Mouse (Mus musculus): ENCODE data around the gene Zfp444. TPM values are rescaled to one million over a fixed set of nuclear protein-coding genes. Genes with fewer than 3 reads are reported as not detected.
A peak's percentile ranks its signal among the peaks of the same experiment; 100 is the strongest.

Zfp444 gene
- total and polyA plus RNA-seq, 3 experiments: 10.9 to 12.7 (median 11.0) TPM

DNA sequence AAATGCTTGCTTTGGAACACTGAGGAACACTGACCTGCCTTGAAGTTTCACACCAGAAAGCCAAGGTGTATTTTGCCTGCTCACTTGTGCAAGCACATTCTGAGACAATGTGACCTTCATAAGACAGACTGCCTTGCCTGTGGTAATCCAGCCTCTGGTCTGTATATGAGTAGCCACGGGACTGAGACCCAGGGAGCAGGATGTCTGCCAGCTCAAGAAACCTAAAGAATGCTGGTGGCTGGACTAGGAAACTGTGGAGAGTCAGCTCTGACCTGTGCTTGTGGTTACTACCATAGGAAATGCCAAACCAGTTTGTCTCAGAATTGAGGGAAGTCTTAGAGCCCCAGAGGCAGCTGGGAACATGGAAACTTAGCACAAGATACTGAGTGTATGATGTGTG, 13.4 kb downstream of the Zfp444 start:
- H3K27me3 ChIP-seq (ENCODE audit: control insufficient read depth, insufficient read depth, low read length): no peaks in the 10 kb centered on the region
- H3K9ac ChIP-seq (ENCODE audit: low read depth, low read length): no peak overlapping the region
- H3K4me3 ChIP-seq: no peak overlapping the region
- no peaks in the 10 kb centered on the region for H3K79me2 ChIP-seq (replicated peaks; ENCODE audit: control insufficient read depth, insufficient read depth, low read length)
- intact Hi-C loops (cut with DNase I): no loop called here
- WGBS: 67% methylated on average over 1 of the region's 1 CpGs
- H3K27ac ChIP-seq: no peak overlapping the region
- no peak for TF ChIP-seq POLR2A (IDR thresholded peaks at IDR 0.05; ENCODE audit: insufficient read depth, low read depth, low read length)
- TF ChIP-seq EP300 (IDR thresholded peaks at IDR 0.05; ENCODE audit: insufficient read depth, low read depth, low read length): no peak
- TF ChIP-seq CTCF (IDR thresholded peaks at IDR 0.05): no peak
- H3K4me1 ChIP-seq (ENCODE audit: control insufficient read depth, insufficient read depth, low read length): no peaks in the 10 kb centered on the region
- no peak for DNase-seq
- H3K36me3 ChIP-seq (ENCODE audit: control insufficient read depth, insufficient read depth, low read length): no peaks in the 10 kb centered on the region

DNA sequence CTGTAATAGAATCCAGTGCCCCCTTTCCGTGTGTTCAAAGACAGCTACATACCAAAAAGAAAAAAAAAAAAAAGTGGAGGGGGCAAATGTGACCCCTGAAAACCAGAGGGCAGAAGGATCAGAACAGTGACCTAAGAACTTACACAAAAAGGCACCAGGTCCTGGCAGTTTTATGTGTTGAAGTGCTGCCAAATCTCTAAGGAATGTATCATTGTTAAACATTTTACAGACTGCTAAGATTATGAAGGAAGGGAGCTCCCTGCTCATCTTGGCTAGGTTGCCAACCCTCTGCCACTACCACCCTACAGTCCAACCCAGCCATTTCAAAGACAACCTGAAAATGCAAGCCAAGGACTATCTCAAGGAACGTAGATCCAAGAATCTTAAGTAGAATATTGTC, 14.2 kb downstream of the Zfp444 start:
- WGBS: 93% methylated on average over 2 of the region's 2 CpGs
- no peaks in the 10 kb centered on the region for H3K36me3 ChIP-seq (ENCODE audit: control insufficient read depth, insufficient read depth, low read length)
- H3K4me1 ChIP-seq (ENCODE audit: control insufficient read depth, insufficient read depth, low read length): no peaks in the 10 kb centered on the region
- intact Hi-C loops (cut with DNase I): no loop called here
- no peak overlapping the region for H3K9ac ChIP-seq (ENCODE audit: low read depth, low read length)
- H3K27me3 ChIP-seq (ENCODE audit: control insufficient read depth, insufficient read depth, low read length): no peaks in the 10 kb centered on the region
- H3K79me2 ChIP-seq (replicated peaks; ENCODE audit: control insufficient read depth, insufficient read depth, low read length): no peaks in the 10 kb centered on the region
- no peak for TF ChIP-seq POLR2A (IDR thresholded peaks at IDR 0.05; ENCODE audit: insufficient read depth, low read depth, low read length)
- TF ChIP-seq EP300 (IDR thresholded peaks at IDR 0.05; ENCODE audit: insufficient read depth, low read depth, low read length): no peak
- TF ChIP-seq CTCF (IDR thresholded peaks at IDR 0.05): no peak
- H3K4me3 ChIP-seq: no peak overlapping the region
- DNase-seq: no peak
- no peak overlapping the region for H3K27ac ChIP-seq

DNA sequence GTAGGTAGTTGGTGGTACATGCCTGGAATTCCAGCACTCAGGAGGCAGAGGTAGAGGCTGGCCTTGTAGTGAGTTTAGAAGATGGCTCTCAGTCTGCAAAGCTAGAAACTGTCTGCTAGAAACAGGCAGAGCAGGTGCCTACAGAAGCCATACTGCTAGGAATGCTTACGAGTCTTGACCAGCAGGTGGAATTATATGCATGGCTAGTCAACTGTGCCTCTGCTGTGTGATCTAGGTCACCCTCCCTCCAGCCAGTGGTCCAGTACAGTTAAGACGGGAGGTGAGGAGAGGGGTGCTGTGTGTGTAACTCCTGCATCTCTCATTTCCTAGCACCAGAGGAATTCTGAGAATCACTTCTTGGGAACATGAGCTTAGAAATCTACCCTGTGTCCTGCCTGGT, 14.7 kb downstream of the Zfp444 start:
- Histone ChIP-seq H3K79me2 (replicated peaks; ENCODE audit: control insufficient read depth, insufficient read depth, low read length) (no peaks in the 10 kb centered on the region), H3K36me3 (ENCODE audit: control insufficient read depth, insufficient read depth, low read length) (no peaks in the 10 kb centered on the region), H3K4me3 (no peak overlapping the region), H3K9ac (ENCODE audit: low read depth, low read length) (no peak overlapping the region), H3K4me1 (ENCODE audit: control insufficient read depth, insufficient read depth, low read length) (no peaks in the 10 kb centered on the region), H3K27ac (no peak overlapping the region), H3K27me3 (ENCODE audit: control insufficient read depth, insufficient read depth, low read length) (no peaks in the 10 kb centered on the region)
- DNase-seq: no peak
- intact Hi-C loops (cut with DNase I): no loop called here
- whole genome bisulfite sequencing: 90% methylated on average over 2 of the region's 2 CpGs
- no peak for TF ChIP-seq POLR2A (IDR thresholded peaks at IDR 0.05; ENCODE audit: insufficient read depth, low read depth, low read length)
- no peak for TF ChIP-seq EP300 (IDR thresholded peaks at IDR 0.05; ENCODE audit: insufficient read depth, low read depth, low read length)
- TF ChIP-seq CTCF (IDR thresholded peaks at IDR 0.05): no peak

DNA sequence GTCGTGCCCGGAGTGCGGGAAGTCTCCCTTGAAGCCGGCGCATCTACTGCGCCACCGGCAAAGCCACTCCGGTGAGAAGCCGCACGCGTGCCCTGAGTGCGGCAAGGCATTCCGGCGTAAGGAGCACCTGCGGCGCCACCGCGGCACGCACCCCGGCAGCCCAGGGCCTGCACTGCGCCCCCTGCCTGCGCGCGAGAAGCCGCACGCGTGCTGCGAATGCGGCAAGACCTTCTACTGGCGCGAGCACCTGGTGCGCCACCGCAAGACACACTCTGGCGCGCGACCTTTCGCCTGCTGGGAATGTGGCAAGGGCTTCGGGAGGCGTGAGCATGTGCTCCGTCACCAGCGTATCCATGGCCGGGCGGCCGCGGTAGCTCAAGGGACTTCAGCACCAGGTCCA, 17.5 kb downstream of the Zfp444 start:
- H3K4me3 ChIP-seq: no peak overlapping the region
- intact Hi-C loops (cut with DNase I): no loop called here
- H3K27ac ChIP-seq: no peak overlapping the region
- no peaks in the 10 kb centered on the region for H3K4me1 ChIP-seq (ENCODE audit: control insufficient read depth, insufficient read depth, low read length)
- H3K79me2 ChIP-seq (replicated peaks; ENCODE audit: control insufficient read depth, insufficient read depth, low read length): no peaks in the 10 kb centered on the region
- H3K9ac ChIP-seq (ENCODE audit: low read depth, low read length): no peak overlapping the region
- 61% methylated on average over 45 of the region's 45 CpGs for WGBS
- DNase-seq: no peak
- H3K36me3 ChIP-seq (ENCODE audit: control insufficient read depth, insufficient read depth, low read length): no peaks in the 10 kb centered on the region
- TF ChIP-seq POLR2A (IDR thresholded peaks at IDR 0.05; ENCODE audit: insufficient read depth, low read depth, low read length): no peak
- 0 out of 2 replicates have a peak, but pooled peaks have one; percentile 12 for TF ChIP-seq CTCF (IDR thresholded peaks at IDR 0.05)
- H3K27me3 ChIP-seq (ENCODE audit: control insufficient read depth, insufficient read depth, low read length): no peaks in the 10 kb centered on the region

DNA sequence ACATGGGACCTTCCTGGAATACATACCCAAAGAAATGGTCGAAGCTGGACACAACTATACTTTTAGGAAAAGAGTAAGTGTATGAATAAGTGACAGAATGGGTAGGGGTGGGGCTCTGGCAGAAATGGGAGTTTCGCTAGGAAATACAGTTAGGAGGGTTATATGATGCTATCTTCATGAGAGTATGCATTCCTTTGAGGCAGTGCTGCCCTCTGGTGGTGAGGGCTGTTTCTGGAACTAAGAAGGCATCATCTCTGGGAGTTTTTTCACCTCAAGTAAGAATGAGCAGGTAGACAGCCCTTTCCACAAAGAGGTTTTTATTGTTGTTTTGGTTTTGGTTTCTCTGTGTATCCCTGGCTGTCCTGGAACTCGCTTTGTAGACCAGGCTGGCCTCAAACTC, 19.4 kb downstream of the Zfp444 start:
- 30% methylated on average over 3 of the region's 3 CpGs for WGBS
- intact Hi-C loops (cut with DNase I): loop anchor here (1.0 kb wide), 2 partner anchors 19 to 64 kb away; partner anchors contain the start of gene Zfp444
- peak; percentile 55 to 83 for DNase-seq
- Histone ChIP-seq H3K79me2 (replicated peaks; ENCODE audit: control insufficient read depth, insufficient read depth, low read length) (no peaks in the 10 kb centered on the region), H3K9ac (ENCODE audit: low read depth, low read length) (no peak overlapping the region), H3K36me3 (ENCODE audit: control insufficient read depth, insufficient read depth, low read length) (no peaks in the 10 kb centered on the region), H3K27ac (no peak overlapping the region), H3K27me3 (ENCODE audit: control insufficient read depth, insufficient read depth, low read length) (no peaks in the 10 kb centered on the region), H3K4me3 (no peak overlapping the region), H3K4me1 (ENCODE audit: control insufficient read depth, insufficient read depth, low read length) (no peaks in the 10 kb centered on the region)
- no peak for TF ChIP-seq POLR2A (IDR thresholded peaks at IDR 0.05; ENCODE audit: insufficient read depth, low read depth, low read length)
- TF ChIP-seq CTCF (IDR thresholded peaks at IDR 0.05): peak; percentile 92; the same call in 1 of the 2 replicates

DNA sequence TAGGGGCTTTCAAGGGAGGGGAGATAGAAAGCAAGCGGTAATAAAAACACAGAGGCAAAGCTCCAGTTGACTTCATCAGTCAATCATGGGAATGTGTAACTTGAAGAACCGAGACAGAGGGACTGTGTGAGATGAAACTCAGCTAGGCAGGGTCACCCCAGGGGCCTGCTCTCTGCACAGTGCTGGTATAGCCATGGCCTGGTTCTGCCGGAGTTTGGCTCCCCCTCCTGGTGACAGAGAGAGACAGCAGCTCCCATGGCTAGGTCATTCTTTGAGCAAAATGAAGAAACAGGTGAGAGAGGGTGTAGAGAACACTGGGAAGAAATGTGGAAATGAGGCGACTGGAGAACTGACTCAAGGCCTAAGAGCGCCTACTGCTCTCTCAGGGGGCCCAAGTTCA, 22.1 kb downstream of the Zfp444 start:
- DNase-seq: peak; percentile 23 to 58
- no peaks in the 10 kb centered on the region for H3K79me2 ChIP-seq (replicated peaks; ENCODE audit: control insufficient read depth, insufficient read depth, low read length)
- intact Hi-C loops (cut with DNase I): no loop called here
- no peaks in the 10 kb centered on the region for H3K36me3 ChIP-seq (ENCODE audit: control insufficient read depth, insufficient read depth, low read length)
- H3K27ac ChIP-seq: no peak overlapping the region
- TF ChIP-seq EP300 (IDR thresholded peaks at IDR 0.05; ENCODE audit: insufficient read depth, low read depth, low read length) (0 out of 2 replicates have a peak, but pooled peaks have one; percentile 31), CTCF (IDR thresholded peaks at IDR 0.05) (peak; percentile 89), POLR2A (IDR thresholded peaks at IDR 0.05; ENCODE audit: insufficient read depth, low read depth, low read length) (no peak)
- no peaks in the 10 kb centered on the region for H3K27me3 ChIP-seq (ENCODE audit: control insufficient read depth, insufficient read depth, low read length)
- H3K4me1 ChIP-seq (ENCODE audit: control insufficient read depth, insufficient read depth, low read length): no peaks in the 10 kb centered on the region
- H3K9ac ChIP-seq (ENCODE audit: low read depth, low read length): no peak overlapping the region
- H3K4me3 ChIP-seq: no peak overlapping the region
- 19% methylated on average over 5 of the region's 5 CpGs for WGBS

All from heart, adult 2 months (tissue).